In genomic region chr13:111410831-111411230, GRCm38 (mm10) we compare ENCODE assay signal across 8 mouse cellular contexts.
A peak's percentile ranks its signal among the peaks of the same experiment; 100 is the strongest.
DNase-seq lines count a peak whose midpoint lies in the region; ATAC-seq and TF ChIP-seq lines count a peak whose summit lies in the region.

No protein-coding gene starts in this region.

- no peaks in the 10 kb centered on the region for H3K79me2 ChIP-seq in heart, adult 2 months (replicated peaks; ENCODE audit: control insufficient read depth, insufficient read depth, low read length)

- no peak overlapping the region for H3K4me2 ChIP-seq in embryonic facial prominence, embryonic 11.5 days (ENCODE audit: low read depth, low read length)

- no peak for DNase-seq in heart, adult 2 months
- DNase-seq in heart, postnatal 25 days (ENCODE audit: low spot score) = no peak
- DNase-seq in 416B (ENCODE audit: low read depth) (peak; percentile 59), R1 (ENCODE audit: low read depth, low spot score) (peak; percentile 59)
- peak; percentile 85 for DNase-seq in embryonic facial prominence, embryonic 11.5 days (ENCODE audit: low spot score)
- peak; percentile 19 to 31 for DNase-seq in kidney, postnatal 4 days
- peak; percentile 82 for DNase-seq in retina, embryonic 14.5 days (ENCODE audit: low spot score)
- DNase-seq in testis, postnatal 10 days (ENCODE audit: low spot score) = no peak

- no peak for TF ChIP-seq POLR2A in heart, adult 2 months (IDR thresholded peaks at IDR 0.05; ENCODE audit: insufficient read depth, low read depth, low read length)

- no peak for ATAC-seq in embryonic facial prominence, embryonic 11.5 days (replicated peaks; ENCODE audit: insufficient number of reproducible peaks, low FRiP score, low TSS enrichment, low read depth)

- no peaks in the 10 kb centered on the region for H3K9me3 ChIP-seq in embryonic facial prominence, embryonic 11.5 days (replicated peaks; ENCODE audit: control insufficient read depth, low read length)

- no peak overlapping the region for H3K27ac ChIP-seq in heart, adult 2 months
- H3K27ac ChIP-seq in embryonic facial prominence, embryonic 11.5 days (replicated peaks; ENCODE audit: low read depth, low read length) = no peak overlapping the region

- H3K4me3 ChIP-seq in heart, adult 2 months = no peak overlapping the region
- no peak overlapping the region for H3K4me3 ChIP-seq in embryonic facial prominence, embryonic 11.5 days (ENCODE audit: low read depth, low read length)

- H3K36me3 ChIP-seq in heart, adult 2 months (ENCODE audit: control insufficient read depth, insufficient read depth, low read length) = no peaks in the 10 kb centered on the region
- H3K36me3 ChIP-seq in embryonic facial prominence, embryonic 11.5 days (replicated peaks; ENCODE audit: control insufficient read depth, insufficient read depth, low read depth, low read length) = no peaks in the 10 kb centered on the region

- H3K4me1 ChIP-seq in heart, adult 2 months (ENCODE audit: control insufficient read depth, insufficient read depth, low read length) = peaks cover 1% of the 10 kb centered on the region; the same call in 1 of the 2 replicates
- H3K4me1 ChIP-seq in embryonic facial prominence, embryonic 11.5 days (ENCODE audit: control insufficient read depth, insufficient read depth, low read length) = no peaks in the 10 kb centered on the region; the same call in 1 of the 2 replicates

- no peak for TF ChIP-seq EP300 in heart, adult 2 months (IDR thresholded peaks at IDR 0.05; ENCODE audit: insufficient read depth, low read depth, low read length)

- no peak overlapping the region for H3K9ac ChIP-seq in heart, adult 2 months (ENCODE audit: low read depth, low read length)
- no peak overlapping the region for H3K9ac ChIP-seq in embryonic facial prominence, embryonic 11.5 days (replicated peaks; ENCODE audit: low read length)

- no peaks in the 10 kb centered on the region for H3K27me3 ChIP-seq in heart, adult 2 months (ENCODE audit: control insufficient read depth, insufficient read depth, low read length)
- no peaks in the 10 kb centered on the region for H3K27me3 ChIP-seq in embryonic facial prominence, embryonic 11.5 days (ENCODE audit: control insufficient read depth, insufficient read depth, low read length)

- peak; percentile 78 for TF ChIP-seq CTCF in heart, adult 2 months (IDR thresholded peaks at IDR 0.05)

- intact Hi-C loops in heart, adult 2 months (cut with DNase I) = loop anchor here (2.0 to 5.0 kb wide), 4 partner anchors 172 to 1349 kb away; no protein-coding TSS in a partner anchor
- intact Hi-C loops in heart, postnatal 25 days (cut with DNase I) = loop anchor here (1.0 to 10.0 kb wide), 4 partner anchors 174 to 1346 kb away; no protein-coding TSS in a partner anchor

- WGBS in heart, adult 2 months = 2% methylated on average over 7 of the region's 7 CpGs
- WGBS in embryonic facial prominence, embryonic 11.5 days = 2% methylated on average over 7 of the region's 7 CpGs

Comparison
In these comparisons a context has a peak if more than half of its experiments do, and no peak if none do; other contexts are left out.
1. DNase-seq: peak in 416B (single experiment), R1 (single experiment), embryonic facial prominence, embryonic 11.5 days (single experiment), kidney, postnatal 4 days (2 of 2) and retina, embryonic 14.5 days (single experiment); none in heart, adult 2 months (0 of 2), heart, postnatal 25 days (single experiment) and testis, postnatal 10 days (single experiment).